Mouse (Mus musculus) small intestine, adult 2 months (tissue): ENCODE data around the gene Cep68.

Experiments used
- CTCF ChIP-seq: fragments of 200-500 bp; IDR thresholded peaks from 2 replicates; pipeline ENCODE4 v1.5.1; 2012; ENCODE audit warnings: low read depth, mild to moderate bottlenecking, control low read depth, inconsistent platforms, low read length, moderate library complexity, mixed read lengths; ENCODE audit not compliant: insufficient replicate concordance, insufficient read length; ENCODE audit errors: extremely low read depth
- POLR2A ChIP-seq: fragments of 200-500 bp; IDR thresholded peaks from 2 replicates; pipeline ENCODE4 v1.6.1; 2012; ENCODE audit warnings: low read depth, mild to moderate bottlenecking, control low read depth, inconsistent platforms, low read length, moderate library complexity

- TF ChIP-seq POLR2A = no peak
- TF ChIP-seq CTCF = no peak
These were observed 4.6 kb downstream of the Cep68 start for GRCm38 (mm10) chr11:20244336-20245290.
